Mouse (Mus musculus) ES-Bruce4 (cell line): ENCODE data around the gene Taar8a.

ENCODE experiments used
- CTCF ChIP-seq: IDR thresholded peaks from one replicate; pipeline ENCODE4 v1.8.1; 2011; ENCODE audit warnings: low read depth, low read length
- EP300 ChIP-seq: IDR thresholded peaks from 2 replicates; pipeline ENCODE4 v1.6.1; 2011; ENCODE audit warnings: low read depth, low read length; ENCODE audit not compliant: insufficient read depth

DNA sequence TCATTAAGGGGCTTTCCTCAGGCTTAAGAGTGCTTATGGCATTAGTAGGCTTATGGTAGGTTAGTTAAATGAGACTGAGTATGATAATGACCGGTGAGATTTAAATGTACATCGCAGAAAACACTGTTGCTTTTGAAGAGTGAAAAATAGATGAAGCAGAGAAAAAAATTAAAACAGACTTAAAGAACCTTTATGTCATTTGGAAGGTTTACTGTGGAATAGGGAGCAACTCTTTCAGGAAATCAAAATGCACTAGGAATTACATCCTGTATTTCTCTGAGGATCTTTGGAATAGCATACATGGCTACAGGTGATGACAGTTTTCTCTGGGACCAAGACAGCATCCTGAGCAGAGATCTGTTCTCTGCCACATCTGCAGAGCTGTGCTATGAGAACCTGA is 39.0 kb upstream of the Taar8a start, which contains the start of gene Taar7e:
- no peak for TF ChIP-seq CTCF
- TF ChIP-seq EP300, result no peak
